Mouse (Mus musculus) frontal cortex, adult 2 months (tissue): ENCODE measurements around the gene Faap100. TPM values are rescaled to one million over a fixed set of nuclear protein-coding genes. Genes with fewer than 3 reads are reported as not detected.

Source experiments
- DNase-seq, 2 experiments: peaks; one replicate each; pipeline ENCODE4 v3.0.0; 2022; ENCODE audit warnings: low spot score in 1 of 2; ENCODE audit errors: extremely low spot score in 1 of 2
- polyA plus RNA-seq: library from polyadenylated mRNA; depleted of rRNA; stranded (reverse); fragments of >200 nt; gene quantifications from 2 replicates; pipeline ENCODE4 v1.2.3, GENCODE M21; 2012

Gene Faap100
- polyA plus RNA-seq, 1 experiment, result 27.8 TPM

DNA sequence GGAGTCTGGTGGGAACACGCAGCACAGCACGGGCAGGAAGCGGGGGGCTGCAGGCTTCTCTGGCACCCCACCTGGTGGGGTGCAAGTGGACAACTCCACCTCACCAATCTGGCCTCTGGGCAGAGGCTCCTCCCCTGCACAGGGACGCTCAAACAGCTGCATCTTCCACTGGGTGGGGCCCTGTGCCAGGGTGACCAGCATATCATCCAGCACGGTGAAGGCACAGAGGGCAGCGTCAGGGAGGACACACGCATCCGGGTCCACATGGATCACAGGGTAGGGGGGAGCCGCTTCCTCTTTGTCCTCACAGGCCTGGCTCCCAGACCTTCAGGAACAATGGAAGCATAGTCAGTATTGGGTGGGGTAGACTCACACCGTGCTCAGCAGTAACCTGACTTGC is 1.2 kb downstream of the Faap100 start:
- DNase-seq, result no peak

DNA sequence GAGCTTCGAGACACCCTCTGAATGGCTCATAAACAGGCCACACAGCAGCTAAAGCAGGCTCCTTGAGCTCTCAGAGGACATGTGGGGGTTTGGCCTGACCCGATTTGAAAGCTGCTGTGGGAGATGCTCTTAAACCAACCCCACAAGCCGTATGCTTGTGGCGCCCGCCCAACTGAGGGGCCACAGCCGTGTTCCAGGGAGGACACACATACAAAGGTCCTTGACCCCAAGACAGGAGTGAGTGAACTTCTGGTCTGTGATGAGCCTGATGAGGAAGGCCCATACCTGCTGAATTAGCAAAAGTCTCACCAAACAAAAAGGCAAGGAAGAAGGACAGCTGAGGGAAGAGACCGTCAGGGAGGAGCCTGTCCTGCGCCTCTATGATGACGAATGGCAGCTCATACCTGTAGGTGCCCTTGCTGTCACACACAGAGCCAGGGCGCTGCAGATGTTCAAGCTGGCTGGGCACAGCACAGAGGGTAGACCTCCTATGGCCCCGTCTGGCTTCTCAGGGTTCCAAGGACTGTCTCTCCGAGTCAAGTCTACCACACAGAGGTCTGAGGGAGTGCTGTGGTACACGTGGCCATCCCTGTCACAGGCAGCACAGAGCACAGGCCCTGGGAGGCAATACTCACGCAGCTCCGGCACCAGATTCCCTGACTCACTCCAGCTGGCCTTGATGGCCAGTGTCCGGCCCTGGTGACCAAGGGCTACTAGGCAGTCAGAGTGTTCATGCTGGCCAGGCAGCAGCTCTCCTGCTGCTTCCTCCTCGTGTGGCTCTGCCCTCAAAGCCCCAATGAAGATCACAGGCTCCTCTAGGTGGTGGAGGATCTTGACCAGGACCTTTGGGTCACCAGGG is 2.0 kb downstream of the Faap100 start:
- DNase-seq, result no peak

- no peak for DNase-seq
Observed at GRCm38 (mm10) chr11:120375324-120375723, 3.2 kb downstream of the Faap100 start.

- no peak for DNase-seq
Observed at GRCm38 (mm10) chr11:120373820-120374586, 4.6 kb downstream of the Faap100 start.

- DNase-seq, result no peak
Observed at GRCm38 (mm10) chr11:120373025-120373424, 5.5 kb downstream of the Faap100 start.

DNA sequence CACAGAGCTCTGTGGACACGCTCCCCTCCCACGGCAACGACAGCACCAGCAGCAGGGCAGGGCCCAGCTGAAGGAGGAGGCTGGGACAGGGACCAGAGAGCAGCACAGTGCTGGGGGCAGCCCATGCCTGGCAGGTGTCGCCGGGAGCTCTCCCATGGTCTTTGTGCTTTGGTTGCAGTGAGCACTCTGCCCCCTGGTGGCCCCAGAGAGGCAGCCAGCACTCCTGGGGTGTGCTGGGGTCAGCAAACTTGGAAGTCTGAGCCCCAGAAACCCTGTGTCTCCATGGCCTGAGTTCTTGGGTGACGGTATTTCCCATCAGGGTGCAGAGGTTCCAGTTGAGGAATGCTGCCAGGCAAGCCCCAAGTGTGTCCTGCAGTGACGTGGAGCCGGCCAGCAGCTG is 8.9 kb downstream of the Faap100 start:
- peak in 1 of 2 experiments; percentile 70 for DNase-seq

- no peak for DNase-seq
Observed at GRCm38 (mm10) chr11:120366443-120367027, 12.0 kb downstream of the Faap100 start.

- DNase-seq, result no peak
Observed at GRCm38 (mm10) chr11:120362891-120363290, 15.7 kb downstream of the Faap100 start.

- DNase-seq, result no peak
Observed at GRCm38 (mm10) chr11:120361295-120361694, 17.3 kb downstream of the Faap100 start, which contains the start of gene Fscn2. TSS of gene Fscn2 (plus strand) at chr11:120361534.

- no peak for DNase-seq
Observed at GRCm38 (mm10) chr11:120360755-120361154, 17.8 kb downstream of the Faap100 start.

GRCm38 (mm10) chr11:120360062-120360461 is 18.5 kb downstream of the Faap100 start:
- DNase-seq, result no peak

DNA sequence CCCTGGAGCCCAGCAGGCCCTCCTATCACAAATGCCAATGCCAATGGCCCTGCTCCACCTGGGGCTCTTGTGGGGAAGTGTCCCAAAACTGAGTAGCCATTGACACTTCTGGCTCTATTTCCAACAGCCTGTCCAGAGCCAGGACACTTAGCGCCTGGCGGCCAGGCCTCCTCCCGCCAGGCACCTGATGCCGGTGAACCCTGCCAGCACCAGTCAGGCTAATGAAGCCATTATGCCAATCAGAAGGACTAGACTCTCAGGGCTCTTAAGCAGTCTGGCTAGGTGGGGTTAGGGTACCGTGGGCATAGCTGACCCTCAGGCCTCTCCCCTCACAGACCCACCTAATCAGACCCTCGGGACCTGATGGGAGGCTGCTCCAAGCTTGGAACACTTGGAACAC is 19.2 kb downstream of the Faap100 start:
- no peak for DNase-seq

- peak; percentile 68 to 84 for DNase-seq
Observed at GRCm38 (mm10) chr11:120357791-120358401, 20.7 kb downstream of the Faap100 start.

GRCm38 (mm10) chr11:120356900-120357299 is 21.7 kb downstream of the Faap100 start:
- DNase-seq, result no peak

- DNase-seq, result no peak
Observed at GRCm38 (mm10) chr11:120356319-120356840, 22.2 kb downstream of the Faap100 start.

- DNase-seq, result no peak
Observed at GRCm38 (mm10) chr11:120355277-120356039, 23.1 kb downstream of the Faap100 start.

GRCm38 (mm10) chr11:120354304-120355276 is 24.0 kb downstream of the Faap100 start:
- no peak for DNase-seq

DNA sequence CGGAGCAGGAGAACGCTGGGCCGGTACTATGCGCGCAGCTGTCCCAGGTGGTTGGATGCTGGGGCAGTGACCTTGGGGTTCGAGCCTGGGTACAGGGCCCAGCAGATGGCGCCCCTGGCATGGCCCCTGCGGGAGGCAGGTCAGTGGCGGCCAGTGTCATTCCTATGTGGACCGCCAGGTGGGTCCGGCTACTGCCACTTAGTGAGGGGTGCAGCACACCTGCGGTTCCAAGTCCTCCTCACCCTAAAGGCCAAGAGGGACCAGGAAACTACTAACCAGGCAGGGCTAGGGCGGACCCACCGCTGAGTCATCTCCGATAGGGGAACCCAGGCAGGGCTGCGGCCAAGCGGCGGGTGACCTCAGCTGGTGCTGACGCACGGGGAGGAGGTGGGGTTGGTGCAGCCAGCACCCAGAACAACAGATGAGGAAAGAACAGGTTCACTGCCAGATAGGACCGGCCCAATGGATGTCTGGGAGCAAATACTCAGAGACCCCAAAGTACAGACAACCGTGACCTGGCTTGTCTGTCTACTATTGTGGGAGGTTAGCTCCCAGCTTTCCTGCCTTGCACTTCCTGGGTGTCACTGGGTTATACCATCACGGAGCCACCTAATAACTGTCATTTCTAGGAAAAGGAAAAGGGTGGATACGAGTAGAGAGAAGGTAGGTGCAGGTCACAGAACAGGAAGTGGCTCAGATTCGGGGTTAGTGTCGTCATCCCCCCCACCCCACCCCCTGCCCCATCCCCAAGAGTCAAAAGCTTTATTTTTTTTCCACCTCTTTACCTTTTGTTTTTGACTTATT is 24.9 kb downstream of the Faap100 start:
- DNase-seq, result peak in 1 of 2 experiments; percentile 50
